In genomic region chr10:75936909-75937667, GRCm38 (mm10) we compare ENCODE assay signal across 9 mouse cellular contexts. TPM values are rescaled to one million over a fixed set of nuclear protein-coding genes. Genes with fewer than 3 reads are reported as not detected.
DNase-seq lines count a peak whose midpoint lies in the region; TF ChIP-seq lines count a peak whose summit lies in the region.
"Had no signal": no experiment of that assay in that cellular context is flagged by ENCODE, and none has a peak within 500 bp of the region (broad histone marks: within the 10 kb centered on the region; RNA-seq: fewer than 3 reads in every experiment).

No protein-coding gene starts in this region.

- peaks cover under 1% of the 10 kb centered on the region for H3K79me2 ChIP-seq in myocyte (ENCODE audit: control insufficient read depth, insufficient read depth)

- peak; percentile 44 for TF ChIP-seq POLR2A in myocyte (IDR thresholded peaks at IDR 0.05; ENCODE audit: insufficient read length, low read depth)

- no peak overlapping the region for H3ac ChIP-seq in myocyte (ENCODE audit: control insufficient read depth, insufficient read length)

- H3K4me3 ChIP-seq in layer of hippocampus, adult 2 months, result peak overlapping the region; percentile 84
- H3K4me3 ChIP-seq in myocyte, result peak overlapping the region; percentile 33

- H3K36me3 ChIP-seq in myocyte (ENCODE audit: control insufficient read depth, insufficient read depth), result no peaks in the 10 kb centered on the region

- TF ChIP-seq CTCF in layer of hippocampus, adult 2 months (conservative IDR thresholded peaks at IDR 0.05), result no peak

- peak overlapping the region; percentile 74 for H3K4me2 ChIP-seq in myocyte (ENCODE audit: low read depth)

- no peaks in the 10 kb centered on the region for H3K27me3 ChIP-seq in myocyte (ENCODE audit: control insufficient read depth, insufficient read depth, insufficient read length)

- peak overlapping the region; percentile 89; the same call in 1 of the 2 replicates for H3K27ac ChIP-seq in layer of hippocampus, adult 2 months

- DNase-seq in adrenal gland, postnatal 10 days, result peak; percentile 60
- DNase-seq in adrenal gland, adult 8-10 months, result no peak
- DNase-seq in layer of hippocampus, adult 2 months (ENCODE audit: low spot score in 2 of 2), result no peak
- no peak for DNase-seq in layer of hippocampus, postnatal 14 days (ENCODE audit: low spot score in 2 of 2)
- DNase-seq in brain, adult 2 months (ENCODE audit: low read depth, low spot score), result peak; percentile 20
- no peak for DNase-seq in ovary, postnatal 10 days (ENCODE audit: low spot score)
- DNase-seq in retina, postnatal 1 day, result no peak
- DNase-seq: layer of hippocampus, adult 9-11 months had no signal

TF ChIP-seq in myocyte, 11 proteins besides CTCF, POLR2A, EP300 and RAD21:
- TF ChIP-seq TCF3 (IDR thresholded peaks at IDR 0.05; ENCODE audit: insufficient read length, low read depth) (no peak), TCF12 (IDR thresholded peaks at IDR 0.05; ENCODE audit: insufficient read depth, poor library complexity, severe bottlenecking) (no peak), USF1 (IDR thresholded peaks at IDR 0.05; ENCODE audit: low read depth) (no peak), CEBPB (IDR thresholded peaks at IDR 0.05; ENCODE audit: insufficient read depth, poor library complexity, severe bottlenecking) (no peak), MYOG (IDR thresholded peaks at IDR 0.05; ENCODE audit: control insufficient read depth in 1 of 3, insufficient read depth in 1 of 3, insufficient read length in 2 of 3, low read depth in 2 of 3) (no peak), MYOD1 (IDR thresholded peaks at IDR 0.05; ENCODE audit: control insufficient read depth in 1 of 3, insufficient read length in 2 of 3, low read depth in 2 of 3) (no peak), E2F4 (IDR thresholded peaks at IDR 0.05; ENCODE audit: insufficient read depth) (no peak), REST (IDR thresholded peaks at IDR 0.05; ENCODE audit: insufficient read depth, insufficient read length) (no peak), POLR2AphosphoS2 (IDR thresholded peaks at IDR 0.05; ENCODE audit: insufficient read length, low read depth) (peak; percentile 70)

RNA-seq across cellular contexts. Expression of gene Mmp11, which starts 0.8 kb away (rescaled TPM):
- total RNA-seq in adrenal gland, postnatal 10 days (2021), result 10 to 100 TPM in 1 of 2 experiments, 1 to 10 TPM in 1; 6.6 to 14.6 TPM
- 10 to 100 TPM in 2 of 4 experiments, 1 to 10 TPM in 2; 7.7 to 21.1 (median 13.2) TPM for total RNA-seq in adrenal gland, adult 8-10 months (2022)
- 1 to 10 TPM; 1.5 to 1.8 TPM for total RNA-seq in layer of hippocampus, adult 2 months (2021)
- 1 to 10 TPM; 2.3 to 3.3 TPM for total RNA-seq in layer of hippocampus, postnatal 14 days (2021)
- 121 TPM for polyA plus RNA-seq in myocyte (2012; fragmentation: generic; extraction: Trizol)

RNA-seq across cellular contexts. Expression of gene Gm867, which starts 3.4 kb away (rescaled TPM):
- under 1 TPM; 0.48 to 0.51 TPM for total RNA-seq in adrenal gland, postnatal 10 days (2021)
- 1 to 10 TPM in 3 of 4 experiments, under 1 TPM in 1; 0.83 to 2.8 (median 1.3) TPM for total RNA-seq in adrenal gland, adult 8-10 months (2022)
- under 1 TPM in 1 of 2 experiments, not detected in 1; 0.56 TPM for total RNA-seq in layer of hippocampus, adult 2 months (2021)
- total RNA-seq in layer of hippocampus, postnatal 14 days (2021), result 1 to 10 TPM in 1 of 2 experiments, under 1 TPM in 1; 0.88 to 1.1 TPM
- 3.2 TPM for polyA plus RNA-seq in myocyte (2012; fragmentation: generic; extraction: Trizol)

RNA-seq across cellular contexts. Expression of gene Chchd10, which starts 4.2 kb away (rescaled TPM):
- 1,000 to 10,000 TPM; 1,348 to 1,353 TPM for total RNA-seq in adrenal gland, postnatal 10 days (2021)
- 100 to 1,000 TPM; 741 to 924 (median 745) TPM for total RNA-seq in adrenal gland, adult 8-10 months (2022)
- total RNA-seq in layer of hippocampus, adult 2 months (2021), result 100 to 1,000 TPM; 328 to 340 TPM
- 100 to 1,000 TPM; 286 to 309 TPM for total RNA-seq in layer of hippocampus, postnatal 14 days (2021)
- polyA plus RNA-seq in myocyte (2012; fragmentation: generic; extraction: Trizol), result 441 TPM

RNA-seq across cellular contexts. Expression of gene Vpreb3, which starts 5.8 kb away (rescaled TPM):
- total RNA-seq in adrenal gland, postnatal 10 days (2021), result 1 to 10 TPM; 1.1 to 1.2 TPM
- total RNA-seq in adrenal gland, adult 8-10 months (2022), result under 1 TPM in 1 of 4 experiments, not detected in 3; 0.65 TPM
- not detected for total RNA-seq in layer of hippocampus, adult 2 months (2021)
- not detected for total RNA-seq in layer of hippocampus, postnatal 14 days (2021)
- polyA plus RNA-seq in myocyte (2012; fragmentation: generic; extraction: Trizol), result 0.48 TPM

RNA-seq across cellular contexts. Expression of gene Smarcb1, which starts 15.7 kb away (rescaled TPM):
- 10 to 100 TPM; 70.4 to 73.0 TPM for total RNA-seq in adrenal gland, postnatal 10 days (2021)
- 100 to 1,000 TPM in 1 of 4 experiments, 10 to 100 TPM in 3; 73.2 to 105 (median 85.1) TPM for total RNA-seq in adrenal gland, adult 8-10 months (2022)
- 10 to 100 TPM; 83.3 to 83.6 TPM for total RNA-seq in layer of hippocampus, adult 2 months (2021)
- total RNA-seq in layer of hippocampus, postnatal 14 days (2021), result 10 to 100 TPM; 80.6 to 84.5 TPM
- polyA plus RNA-seq in myocyte (2012; fragmentation: generic; extraction: Trizol), result 142 TPM

Comparison
In these comparisons a context has a peak if more than half of its experiments do, and no peak if none do; other contexts are left out.
1. DNase-seq: peak in adrenal gland, postnatal 10 days (single experiment) and brain, adult 2 months (single experiment); none in adrenal gland, adult 8-10 months (single experiment), layer of hippocampus, adult 2 months (0 of 2), layer of hippocampus, postnatal 14 days (0 of 2), ovary, postnatal 10 days (single experiment) and retina, postnatal 1 day (single experiment).